Mouse (Mus musculus): ENCODE measurements around the gene Hdac10. TPM values are rescaled to one million over a fixed set of nuclear protein-coding genes. Genes with fewer than 3 reads are reported as not detected.

The Hdac10 gene
- polyA plus RNA-seq, 1 experiment = not detected

- Histone ChIP-seq H3K4me3 (ENCODE audit: insufficient read depth, low read depth, low read length) (peak overlapping the region; percentile 76), H3K27ac (ENCODE audit: insufficient read depth, low read depth, low read length) (peak overlapping the region; percentile 82), H3K4me1 (ENCODE audit: control insufficient read depth, insufficient read depth, low read length) (peaks cover 24% of the 10 kb centered on the region)
- TF ChIP-seq POLR2A (IDR thresholded peaks at IDR 0.05; ENCODE audit: insufficient read depth, low read depth, low read length) = peak; percentile 66
- no peak; the same call in 1 of the 2 replicates for TF ChIP-seq CTCF (IDR thresholded peaks at IDR 0.05; ENCODE audit: insufficient read depth, low read depth, low read length)
- WGBS = under 1% methylated on average over 55 of the region's 59 CpGs
These were observed 52.9 kb downstream of the Hdac10 start for GRCm38 (mm10) chr15:89075478-89076147.

DNA sequence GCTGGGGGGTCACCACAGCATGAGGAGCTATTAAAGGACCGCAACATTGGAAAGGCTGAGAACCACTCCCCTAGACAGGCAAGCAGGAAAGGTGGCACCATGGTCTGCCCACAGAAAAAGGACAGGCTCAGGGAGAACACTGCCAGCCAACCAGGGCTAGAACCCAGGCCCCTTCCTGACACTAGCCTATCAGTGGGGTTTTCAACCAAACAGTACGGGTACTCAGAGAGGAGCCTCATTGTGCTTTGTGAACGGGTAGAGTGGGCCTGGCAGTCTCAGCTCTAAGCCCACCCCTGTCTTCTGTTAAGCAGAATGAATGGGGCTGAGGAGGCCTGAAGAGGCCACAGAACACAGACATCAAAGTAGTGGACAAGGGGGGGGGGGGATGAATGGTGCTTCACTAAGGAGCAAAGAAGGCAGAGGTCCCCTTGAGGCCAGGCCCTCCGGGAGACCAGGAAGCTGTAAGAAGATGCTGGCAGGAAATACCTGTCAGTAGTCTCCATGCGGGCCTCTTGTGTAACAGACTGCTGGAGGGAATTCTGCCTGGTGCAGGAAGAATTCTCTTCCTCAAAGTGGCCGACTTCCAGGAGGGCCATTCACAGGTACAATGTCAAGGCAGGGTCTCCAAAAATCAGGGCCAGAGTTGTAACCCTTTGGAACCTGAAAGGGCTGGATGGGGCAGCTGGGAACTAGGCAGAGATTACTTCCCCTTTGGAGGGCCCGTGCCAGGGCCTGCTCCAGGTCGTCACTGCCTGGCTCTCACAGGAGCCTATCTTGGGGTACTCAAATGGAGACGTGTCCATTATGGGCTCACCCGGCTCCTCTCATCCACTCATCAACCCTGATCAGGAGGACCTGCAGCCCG, 53.7 kb downstream of the Hdac10 start, which contains the start of gene Trabd:
TSS of gene Trabd (plus strand) at position 512 of the 865 bp plus-strand sequence.
- 17% methylated on average over 11 of the region's 11 CpGs for WGBS
- Histone ChIP-seq H3K27ac (ENCODE audit: insufficient read depth, low read depth, low read length) (peak within 1 kb of the TSS; percentile 82), H3K4me1 (ENCODE audit: control insufficient read depth, insufficient read depth, low read length) (peaks cover 24% of the 10 kb centered on the region), H3K4me3 (ENCODE audit: insufficient read depth, low read depth, low read length) (peak within 1 kb of the TSS; percentile 76)
- TF ChIP-seq POLR2A (IDR thresholded peaks at IDR 0.05; ENCODE audit: insufficient read depth, low read depth, low read length) (no peak), CTCF (IDR thresholded peaks at IDR 0.05; ENCODE audit: insufficient read depth, low read depth, low read length) (no peak)

- Histone ChIP-seq H3K4me3 (ENCODE audit: insufficient read depth, low read depth, low read length) (no peak overlapping the region), H3K27ac (ENCODE audit: insufficient read depth, low read depth, low read length) (no peak overlapping the region), H3K4me1 (ENCODE audit: control insufficient read depth, insufficient read depth, low read length) (peaks cover 31% of the 10 kb centered on the region)
- WGBS = 74% methylated on average over 10 of the region's 10 CpGs
- no peak for TF ChIP-seq CTCF (IDR thresholded peaks at IDR 0.05; ENCODE audit: insufficient read depth, low read depth, low read length)
- TF ChIP-seq POLR2A (IDR thresholded peaks at IDR 0.05; ENCODE audit: insufficient read depth, low read depth, low read length) = no peak
These were observed 54.4 kb downstream of the Hdac10 start for GRCm38 (mm10) chr15:89073993-89074603.

Other genes starting within 250 kb of the Hdac10 start
- not detected in 2 replicates for gene Ttll8, start 174.3 kb downstream of the Hdac10 start, polyA plus RNA-seq (2012; ENCODE audit: insufficient read depth, insufficient read length, low replicate concordance, missing spikeins)
- not detected in 2 replicates for gene Mlc1, start 149.7 kb downstream of the Hdac10 start, polyA plus RNA-seq (2012; ENCODE audit: insufficient read depth, insufficient read length, low replicate concordance, missing spikeins)
- not detected in 2 replicates for gene Mov10l1, start 145.8 kb downstream of the Hdac10 start, polyA plus RNA-seq (2012; ENCODE audit: insufficient read depth, insufficient read length, low replicate concordance, missing spikeins)
- gene Panx2, start 69.0 kb downstream of the Hdac10 start, polyA plus RNA-seq (2012; ENCODE audit: insufficient read depth, insufficient read length, low replicate concordance, missing spikeins) = not detected in 2 replicates
- gene Trabd, start 53.6 kb downstream of the Hdac10 start, polyA plus RNA-seq (2012; ENCODE audit: insufficient read depth, insufficient read length, low replicate concordance, missing spikeins) = not detected in 2 replicates
- gene Selenoo, start 39.6 kb downstream of the Hdac10 start, polyA plus RNA-seq (2012; ENCODE audit: insufficient read depth, insufficient read length, low replicate concordance, missing spikeins) = not detected in 2 replicates
- 77.8 TPM in 1 of 2 replicates, not detected in the other for gene Tubgcp6, start 5.6 kb downstream of the Hdac10 start, polyA plus RNA-seq (2012; ENCODE audit: insufficient read depth, insufficient read length, low replicate concordance, missing spikeins)
- not detected in 2 replicates for gene Mapk12, start 12.0 kb upstream of the Hdac10 start, polyA plus RNA-seq (2012; ENCODE audit: insufficient read depth, insufficient read length, low replicate concordance, missing spikeins)
- not detected in 2 replicates for gene Mapk11, start 20.9 kb upstream of the Hdac10 start, polyA plus RNA-seq (2012; ENCODE audit: insufficient read depth, insufficient read length, low replicate concordance, missing spikeins)
- gene Plxnb2, start 52.1 kb upstream of the Hdac10 start, polyA plus RNA-seq (2012; ENCODE audit: insufficient read depth, insufficient read length, low replicate concordance, missing spikeins) = 46.6 TPM in 1 of 2 replicates, not detected in the other
- not detected in 2 replicates for gene Dennd6b, start 67.8 kb upstream of the Hdac10 start, polyA plus RNA-seq (2012; ENCODE audit: insufficient read depth, insufficient read length, low replicate concordance, missing spikeins)
- gene Ppp6r2, start 82.9 kb upstream of the Hdac10 start, polyA plus RNA-seq (2012; ENCODE audit: insufficient read depth, insufficient read length, low replicate concordance, missing spikeins) = not detected in 2 replicates
- gene Sbf1, start 186.6 kb upstream of the Hdac10 start, polyA plus RNA-seq (2012; ENCODE audit: insufficient read depth, insufficient read length, low replicate concordance, missing spikeins) = 913 TPM in 1 of 2 replicates, not detected in the other
- not detected in 2 replicates for gene Adm2, start 194.0 kb upstream of the Hdac10 start, polyA plus RNA-seq (2012; ENCODE audit: insufficient read depth, insufficient read length, low replicate concordance, missing spikeins)
- gene Miox, start 205.7 kb upstream of the Hdac10 start, polyA plus RNA-seq (2012; ENCODE audit: insufficient read depth, insufficient read length, low replicate concordance, missing spikeins) = not detected in 2 replicates
- not detected in 2 replicates for gene Lmf2, start 227.0 kb upstream of the Hdac10 start, polyA plus RNA-seq (2012; ENCODE audit: insufficient read depth, insufficient read length, low replicate concordance, missing spikeins)
- gene Ncaph2, start 227.0 kb upstream of the Hdac10 start, polyA plus RNA-seq (2012; ENCODE audit: insufficient read depth, insufficient read length, low replicate concordance, missing spikeins) = not detected in 2 replicates
- gene Sco2, start 245.1 kb upstream of the Hdac10 start, polyA plus RNA-seq (2012; ENCODE audit: insufficient read depth, insufficient read length, low replicate concordance, missing spikeins) = not detected in 2 replicates
- gene Tymp, start 248.3 kb upstream of the Hdac10 start, polyA plus RNA-seq (2012; ENCODE audit: insufficient read depth, insufficient read length, low replicate concordance, missing spikeins) = not detected in 2 replicates